Comparison of ENCODE assay signal across 15 mouse cellular contexts in the genomic region with DNA sequence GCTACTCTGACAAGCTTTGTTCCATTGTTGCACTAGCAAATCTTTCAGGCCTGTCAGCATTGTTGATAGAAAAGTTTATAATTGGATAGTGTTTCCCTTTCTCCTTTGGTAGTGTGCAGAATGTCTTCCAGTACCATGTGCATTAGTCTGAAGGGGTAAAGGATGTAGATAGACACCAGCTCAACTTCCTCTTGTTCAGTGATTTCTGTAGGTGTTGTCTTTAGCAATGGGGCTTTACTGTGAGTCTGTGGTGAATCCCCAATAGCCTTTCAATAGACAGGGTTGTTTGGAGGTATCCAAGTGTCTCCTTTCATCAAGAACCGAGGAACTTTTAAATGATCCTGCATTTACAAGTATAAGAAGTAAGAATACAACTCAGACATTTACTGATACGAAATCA.
A peak's percentile ranks its signal among the peaks of the same experiment; 100 is the strongest.
DNase-seq lines count a peak whose midpoint lies in the region; TF ChIP-seq lines count a peak whose summit lies in the region.
"Had no signal": no experiment of that assay in that cellular context is flagged by ENCODE, and none has a peak within 500 bp of the region (broad histone marks: within the 10 kb centered on the region; RNA-seq: fewer than 3 reads in every experiment).

No protein-coding gene starts in this region.

- TF ChIP-seq CTCF in CH12.LX (conservative IDR thresholded peaks at IDR 0.05 in 1 of 2, IDR thresholded peaks at IDR 0.05 in 1 of 2; ENCODE audit: low read depth in 2 of 2, low read length in 2 of 2) = no peak

- peak overlapping the region; percentile 80 for H3K27ac ChIP-seq in CH12.LX (ENCODE audit: insufficient read depth, low read depth)

- TF ChIP-seq RAD21 in CH12.LX (IDR thresholded peaks at IDR 0.05; ENCODE audit: low read depth, low read length) = no peak

- no peaks in the 10 kb centered on the region for H3K9me3 ChIP-seq in CH12.LX (replicated peaks; ENCODE audit: low read length)
- H3K9me3 ChIP-seq: G1E had no signal

- H3K4me3 ChIP-seq in CH12.LX (replicated peaks in 1 of 3; ENCODE audit: low read depth in 2 of 3, low read length in 2 of 3, poor library complexity in 1 of 3) = no peak overlapping the region

- dilution Hi-C loops in CH12.LX (cut with MboI; ENCODE audit: extremely low pct_ligation_motif_present, extremely low pct_unique_long_range_greater_than_20kb, low sequenced_read_pairs) = no loop called here

- peak overlapping the region; percentile 50; the same call in 1 of the 2 replicates for H3K4me2 ChIP-seq in CH12.LX (ENCODE audit: insufficient read depth, low read depth, poor library complexity, severe bottlenecking)

- no peaks in the 10 kb centered on the region for H3K27me3 ChIP-seq in CH12.LX (replicated peaks)

- peak overlapping the region; percentile 48; the same call in 1 of the 2 replicates for H3K9ac ChIP-seq in CH12.LX (ENCODE audit: insufficient read depth, low read depth)

- peaks cover 11 to 62% of the 10 kb centered on the region in 2 experiments; a peak in 3 of 4 replicates for H3K4me1 ChIP-seq in CH12.LX (ENCODE audit: control insufficient read depth in 1 of 2, insufficient read depth in 2 of 2)

- H3K79me2 ChIP-seq in CH12.LX (replicated peaks; ENCODE audit: control insufficient read depth, extremely low read depth, insufficient read depth, poor library complexity, severe bottlenecking) = no peaks in the 10 kb centered on the region

- no peak for TF ChIP-seq POLR2A in CH12.LX (IDR thresholded peaks at IDR 0.05; ENCODE audit: low read depth, low read length)

- DNase-seq in CH12.LX (ENCODE audit: extremely low read depth) = peak; percentile 51
- no peak for DNase-seq in thymus, postnatal 14 days
- DNase-seq: adrenal gland, adult 2 months; adrenal gland, adult 8-10 months; adrenal gland, postnatal 10 days; adrenal gland, postnatal 14 days; adrenal gland, postnatal 25 days; adrenal gland, postnatal 36 days; B cell, adult 2 months; cerebellum, adult 11 months; cerebellum, adult 11-12 months; cerebellum, adult 18-20 months; cerebellum, adult 2 months; cerebellum, adult 8-10 months had no signal

- in situ Hi-C loops in CH12.LX (cut with MboI; ENCODE audit: low pct_ligation_motif_present, low pct_unique_long_range_greater_than_20kb, low sequenced_read_pairs) = no loop called here

- TF ChIP-seq EP300 in CH12.LX (IDR thresholded peaks at IDR 0.05; ENCODE audit: low read length) = peak; percentile 56

- no peaks in the 10 kb centered on the region for H3K36me3 ChIP-seq in CH12.LX (replicated peaks in 1 of 2; ENCODE audit: control insufficient read depth in 1 of 2, insufficient read depth in 1 of 2, low read length in 1 of 2)
- H3K36me3 ChIP-seq: G1E had no signal

TF ChIP-seq in CH12.LX, 34 proteins besides CTCF, POLR2A, EP300 and RAD21:
- TF ChIP-seq MXI1 (IDR thresholded peaks at IDR 0.05; ENCODE audit: low read depth, low read length) = no peak
- TF ChIP-seq TCF12 (IDR thresholded peaks at IDR 0.05; ENCODE audit: low read depth, low read length) = peak; percentile 33; the same call in 1 of the 2 replicates
- TF ChIP-seq BHLHE40 (IDR thresholded peaks at IDR 0.05; ENCODE audit: low read depth, low read length) = peak; percentile 31; the same call in 1 of the 2 replicates
- TF ChIP-seq USF2 (conservative IDR thresholded peaks at IDR 0.05; ENCODE audit: low read depth, low read length) = no peak
- TF ChIP-seq MEF2A (IDR thresholded peaks at IDR 0.05; ENCODE audit: borderline replicate concordance, low read depth, low read length) = 0 out of 2 replicates have a peak, but pooled peaks have one; percentile 61
- 0 out of 2 replicates have a peak, but pooled peaks have one; percentile 48 for TF ChIP-seq UBTF (IDR thresholded peaks at IDR 0.05; ENCODE audit: low read depth, low read length)
- no peak for TF ChIP-seq GABPA (IDR thresholded peaks at IDR 0.05; ENCODE audit: insufficient replicate concordance, low read depth, low read length)
- TF ChIP-seq IRF4 (IDR thresholded peaks at IDR 0.05; ENCODE audit: low read depth, low read length) = 0 out of 2 replicates have a peak, but pooled peaks have one; percentile 23
- peak; percentile 76; the same call in 1 of the 2 replicates for TF ChIP-seq TBP (conservative IDR thresholded peaks at IDR 0.05; ENCODE audit: low read depth, low read length)
- peak; percentile 58 for TF ChIP-seq MYC (IDR thresholded peaks at IDR 0.05; ENCODE audit: low read depth, low read length)
- TF ChIP-seq ETS1 (conservative IDR thresholded peaks at IDR 0.05; ENCODE audit: low read depth, low read length) = peak; percentile 38
TF ChIP-seq in CH12.LX: peak in this region for 8.
